Mouse (Mus musculus): ENCODE data around the gene Snx13. TPM values are rescaled to one million over a fixed set of nuclear protein-coding genes. Genes with fewer than 3 reads are reported as not detected.

Snx13 gene
- polyA plus RNA-seq, 1 experiment from 2014 or later: 26.8 TPM

DNA sequence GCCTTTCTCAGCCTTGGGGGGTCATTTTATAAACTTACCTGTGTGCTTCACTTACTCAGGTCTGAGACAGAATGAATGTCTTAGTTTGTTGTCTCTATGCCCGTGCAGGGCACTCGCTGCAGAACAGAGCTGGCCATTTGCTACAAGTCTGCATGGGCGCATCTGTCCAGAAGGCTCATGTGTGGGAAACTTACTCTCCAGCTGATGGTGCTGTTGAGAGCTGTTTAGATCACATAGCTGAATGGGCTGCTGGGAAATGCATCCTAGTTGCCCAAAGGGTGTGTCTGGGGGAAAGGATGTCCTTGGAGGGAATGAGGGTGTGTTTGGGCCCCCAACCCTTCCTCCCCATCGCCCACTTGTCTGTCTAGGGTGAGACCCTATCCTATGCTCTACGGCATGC lies 137.3 kb downstream of the Snx13 start:
- H3K27me3 ChIP-seq (ENCODE audit: control insufficient read depth, insufficient read depth, low read length): no peaks in the 10 kb centered on the region
- no peaks in the 10 kb centered on the region for H3K36me3 ChIP-seq (ENCODE audit: control insufficient read depth, insufficient read depth, low read length)
- no peaks in the 10 kb centered on the region for H3K9me3 ChIP-seq (replicated peaks; ENCODE audit: control insufficient read depth, low read length)
- H3K4me3 ChIP-seq (ENCODE audit: low read depth, low read length): no peak overlapping the region
- no peaks in the 10 kb centered on the region for H3K4me1 ChIP-seq (ENCODE audit: control insufficient read depth, insufficient read depth, low read length)
- ATAC-seq (replicated peaks; ENCODE audit: insufficient number of reproducible peaks, low FRiP score, low TSS enrichment): no peak
- H3K9ac ChIP-seq (ENCODE audit: low read depth, low read length): no peak overlapping the region
- no peak overlapping the region for H3K27ac ChIP-seq (ENCODE audit: low read depth, low read length)
- 67% methylated on average over 5 of the region's 5 CpGs for WGBS (ENCODE audit: insufficient replicate concordance)
- no peak overlapping the region for H3K4me2 ChIP-seq

DNA sequence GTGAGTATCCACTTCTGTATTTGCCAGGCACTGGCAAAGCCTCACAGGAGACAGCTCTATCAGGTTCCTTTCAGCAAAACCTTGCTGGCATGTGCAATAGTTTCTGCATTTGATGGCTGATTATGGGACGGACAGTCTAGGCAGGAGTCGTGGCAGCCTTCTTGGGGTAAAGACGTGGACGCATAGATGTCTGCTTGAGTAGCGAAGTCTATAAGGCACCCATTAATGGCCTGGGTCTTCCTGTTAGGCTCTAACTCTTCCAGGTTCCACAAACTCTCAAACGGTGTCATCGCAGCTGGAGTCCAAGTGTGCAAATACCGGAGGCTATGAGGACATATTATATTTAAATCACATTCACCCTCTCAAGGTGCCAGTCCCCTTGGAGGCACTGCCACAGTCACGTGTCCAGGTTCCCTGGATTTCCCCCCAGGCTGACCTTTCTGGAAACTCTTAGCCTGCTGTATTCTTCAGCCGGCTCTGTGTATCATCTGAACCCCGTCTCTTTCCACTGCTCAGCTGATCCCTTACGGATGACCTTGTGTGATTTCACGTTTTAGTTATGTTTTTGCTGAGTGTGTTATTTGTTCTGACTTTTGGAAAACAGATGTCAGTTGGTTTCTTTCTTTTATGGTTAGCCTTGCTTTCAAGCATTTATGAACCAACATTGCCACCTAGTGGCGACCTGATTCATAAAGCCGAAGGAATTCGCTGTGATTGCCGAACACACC lies 144.9 kb downstream of the Snx13 start:
- H3K27ac ChIP-seq (ENCODE audit: low read depth, low read length): no peak overlapping the region
- no peak overlapping the region for H3K9ac ChIP-seq (ENCODE audit: low read depth, low read length)
- no peaks in the 10 kb centered on the region for H3K27me3 ChIP-seq (ENCODE audit: control insufficient read depth, insufficient read depth, low read length)
- H3K36me3 ChIP-seq (ENCODE audit: control insufficient read depth, insufficient read depth, low read length): no peaks in the 10 kb centered on the region
- 53% methylated on average over 17 of the region's 17 CpGs for WGBS (ENCODE audit: insufficient replicate concordance)
- peak overlapping the region; percentile 40 for H3K4me2 ChIP-seq
- 0 out of 2 replicates have a peak, but pooled peaks cover 2% of the 10 kb centered on the region for H3K4me1 ChIP-seq (ENCODE audit: control insufficient read depth, insufficient read depth, low read length)
- no peaks in the 10 kb centered on the region for H3K9me3 ChIP-seq (replicated peaks; ENCODE audit: control insufficient read depth, low read length)
- ATAC-seq (replicated peaks; ENCODE audit: insufficient number of reproducible peaks, low FRiP score, low TSS enrichment): no peak
- H3K4me3 ChIP-seq (ENCODE audit: low read depth, low read length): no peak overlapping the region

DNA sequence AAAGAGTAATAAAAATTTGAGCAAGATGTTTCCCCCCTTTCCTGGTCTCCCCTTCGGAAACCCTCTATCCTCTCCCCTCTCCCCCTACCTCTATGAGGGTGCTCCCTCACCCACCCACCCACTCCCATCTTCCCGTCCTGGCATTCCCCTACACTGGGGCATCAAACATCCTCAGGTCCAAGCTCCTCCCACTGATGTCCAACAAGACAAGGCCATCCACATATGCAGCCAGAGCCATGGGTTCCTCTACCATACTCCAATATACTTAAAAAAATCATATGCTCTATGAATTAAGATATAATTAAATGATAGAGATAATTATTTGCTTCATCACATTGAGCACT lies 145.4 kb downstream of the Snx13 start:
- Histone ChIP-seq H3K4me1 (ENCODE audit: control insufficient read depth, insufficient read depth, low read length) (0 out of 2 replicates have a peak, but pooled peaks cover 2% of the 10 kb centered on the region), H3K9me3 (replicated peaks; ENCODE audit: control insufficient read depth, low read length) (no peaks in the 10 kb centered on the region), H3K27me3 (ENCODE audit: control insufficient read depth, insufficient read depth, low read length) (no peaks in the 10 kb centered on the region), H3K36me3 (ENCODE audit: control insufficient read depth, insufficient read depth, low read length) (no peaks in the 10 kb centered on the region), H3K4me2 (peak overlapping the region; percentile 40), H3K4me3 (ENCODE audit: low read depth, low read length) (no peak overlapping the region), H3K9ac (ENCODE audit: low read depth, low read length) (no peak overlapping the region), H3K27ac (ENCODE audit: low read depth, low read length) (no peak overlapping the region)
- 22% methylated on average over 2 of the region's 2 CpGs for WGBS (ENCODE audit: insufficient replicate concordance)
- ATAC-seq (replicated peaks; ENCODE audit: insufficient number of reproducible peaks, low FRiP score, low TSS enrichment): no peak

MicroRNAs encoded within 50 kb of the gene (microRNA counts, 519-probe panel; counts per million panel counts)
- microRNA mmu-miR-680: 32.2 counts per million

Small RNA genes within 50 kb of the gene (microRNA-seq; reads per million reads assigned to microRNA genes)
- gene Mir680-3 (ENCODE audit: borderline number of aligned reads): not detected

Other genes starting within 250 kb of the Snx13 start
- gene Hdac9, start 130.1 kb upstream of the Snx13 start, polyA plus RNA-seq (2014; fragmentation: Nextera tagmentation; extraction: Ambion mirVana): 28.8 and 29.3 TPM in 2 replicates
- gene Prps1l1, start 62.4 kb upstream of the Snx13 start, polyA plus RNA-seq (2014; fragmentation: Nextera tagmentation; extraction: Ambion mirVana): not detected in 2 replicates